Comparison of ENCODE assay signal across 21 mouse cellular contexts in genomic region chr6:142932144-142932543, GRCm38 (mm10). TPM values are rescaled to one million over a fixed set of nuclear protein-coding genes. Genes with fewer than 3 reads are reported as not detected.
DNase-seq lines count a peak whose midpoint lies in the region; ATAC-seq lines count a peak whose summit lies in the region.
"Had no signal": no experiment of that assay in that cellular context is flagged by ENCODE, and none has a peak within 500 bp of the region (broad histone marks: within the 10 kb centered on the region; RNA-seq: fewer than 3 reads in every experiment).

No protein-coding gene starts in this region.

- no peaks in the 10 kb centered on the region for H3K36me3 ChIP-seq in heart, embryonic 14.5 days (ENCODE audit: control insufficient read depth, insufficient read depth, low read length)
- no peaks in the 10 kb centered on the region for H3K36me3 ChIP-seq in liver, embryonic 16.5 days (ENCODE audit: control insufficient read depth, insufficient read depth)
- no peaks in the 10 kb centered on the region for H3K36me3 ChIP-seq in heart, embryonic 16.5 days (ENCODE audit: control insufficient read depth, insufficient read depth)
- H3K36me3 ChIP-seq: embryonic facial prominence, embryonic 10.5 days; hindbrain, embryonic 10.5 days; midbrain, embryonic 15.5 days; neural tube, embryonic 12.5 days had no signal

- H3K4me2 ChIP-seq in heart, embryonic 14.5 days (ENCODE audit: low read length): no peak overlapping the region
- no peak overlapping the region for H3K4me2 ChIP-seq in liver, embryonic 16.5 days (ENCODE audit: low read depth, low read length)
- no peak overlapping the region for H3K4me2 ChIP-seq in heart, embryonic 16.5 days (ENCODE audit: low read depth, low read length)
- H3K4me2 ChIP-seq: midbrain, embryonic 15.5 days; neural tube, embryonic 12.5 days had no signal

- DNase-seq in heart, postnatal 4 days: no peak
- no peak for DNase-seq in liver
- no peak for DNase-seq in frontal cortex, postnatal 36 days (ENCODE audit: low spot score in 2 of 2)
- DNase-seq: cerebellum, adult 9-11 months; forebrain, postnatal 0 days; gastrocnemius, postnatal 14 days; kidney, adult 2 months; lung, adult 18-20 months; thymus, postnatal 25 days had no signal

- ATAC-seq in heart, embryonic 14.5 days (ENCODE audit: insufficient number of reproducible peaks, insufficient read depth, low FRiP score, low read depth): peak; percentile 76
- peak; percentile 39; the same call in 1 of the 2 replicates for ATAC-seq in liver, embryonic 16.5 days (ENCODE audit: low read depth)
- peak; percentile 79 for ATAC-seq in CD4-positive, CD25-positive, alpha-beta regulatory T cell, adult 4 months
- ATAC-seq in heart, embryonic 16.5 days (replicated peaks; ENCODE audit: extremely low read depth, insufficient read depth, low FRiP score): peak; percentile 86
- ATAC-seq: forebrain, postnatal 0 days; midbrain, embryonic 15.5 days had no signal

- 0 out of 4 replicates have a peak, but pooled peaks cover 0 to 2% of the 10 kb centered on the region in 2 experiments for H3K4me1 ChIP-seq in heart, embryonic 14.5 days (ENCODE audit: control insufficient read depth in 2 of 2, insufficient read depth in 2 of 2, low read length in 2 of 2)
- H3K4me1 ChIP-seq in liver, embryonic 16.5 days (ENCODE audit: control insufficient read depth, low read depth, low read length): no peaks in the 10 kb centered on the region
- H3K4me1 ChIP-seq in heart, embryonic 16.5 days (ENCODE audit: control insufficient read depth, insufficient read depth, low read length): no peaks in the 10 kb centered on the region
- H3K4me1 ChIP-seq: embryonic facial prominence, embryonic 10.5 days; hindbrain, embryonic 10.5 days; neural tube, embryonic 12.5 days had no signal

- no peak overlapping the region for H3K9ac ChIP-seq in heart, embryonic 14.5 days (ENCODE audit: low read length)
- H3K9ac ChIP-seq in liver, embryonic 16.5 days (ENCODE audit: low read depth, low read length): no peak overlapping the region
- no peak overlapping the region for H3K9ac ChIP-seq in heart, embryonic 16.5 days (ENCODE audit: low read length)
- H3K9ac ChIP-seq: forebrain, postnatal 0 days; midbrain, embryonic 15.5 days; neural tube, embryonic 12.5 days had no signal

- H3K4me3 ChIP-seq in heart, embryonic 14.5 days (ENCODE audit: control insufficient read depth in 1 of 2, insufficient read depth in 1 of 2, low read depth in 1 of 2, low read length in 2 of 2): no peak overlapping the region
- no peak overlapping the region for H3K4me3 ChIP-seq in liver, embryonic 16.5 days (ENCODE audit: low read depth, low read length)
- H3K4me3 ChIP-seq in heart, embryonic 16.5 days (ENCODE audit: low read length): no peak overlapping the region
- H3K4me3 ChIP-seq: embryonic facial prominence, embryonic 10.5 days; erythroblast, embryonic 14.5 days; hindbrain, embryonic 10.5 days; layer of hippocampus, adult 2 months; left cerebral cortex, adult 2 months; midbrain, embryonic 15.5 days; neural tube, embryonic 12.5 days had no signal

- H3K9me3 ChIP-seq in heart, embryonic 14.5 days (ENCODE audit: control insufficient read depth, low read length): no peaks in the 10 kb centered on the region
- H3K9me3 ChIP-seq in liver, embryonic 16.5 days (replicated peaks; ENCODE audit: control insufficient read depth, low read length): no peaks in the 10 kb centered on the region
- H3K9me3 ChIP-seq in heart, embryonic 16.5 days (replicated peaks; ENCODE audit: control insufficient read depth, low read length): no peaks in the 10 kb centered on the region
- H3K9me3 ChIP-seq: embryonic facial prominence, embryonic 10.5 days; hindbrain, embryonic 10.5 days; midbrain, embryonic 15.5 days; neural tube, embryonic 12.5 days had no signal

- H3K27ac ChIP-seq in heart, embryonic 14.5 days (replicated peaks in 1 of 2; ENCODE audit: control insufficient read depth in 1 of 2, insufficient read depth in 1 of 2, low read depth in 2 of 2, low read length in 2 of 2): peak overlapping the region; percentile 69 to 82
- no peak overlapping the region for H3K27ac ChIP-seq in liver, embryonic 16.5 days (ENCODE audit: low read length)
- H3K27ac ChIP-seq in heart, embryonic 16.5 days (ENCODE audit: low read length): peak overlapping the region; percentile 61
- H3K27ac ChIP-seq: embryonic facial prominence, embryonic 10.5 days; hindbrain, embryonic 10.5 days; layer of hippocampus, adult 2 months; left cerebral cortex, adult 2 months; neural tube, embryonic 12.5 days had no signal

- H3K27me3 ChIP-seq in heart, embryonic 14.5 days (ENCODE audit: control insufficient read depth, insufficient read depth, low read length): no peaks in the 10 kb centered on the region
- H3K27me3 ChIP-seq in liver, embryonic 16.5 days (ENCODE audit: control insufficient read depth, insufficient read depth, low read depth, low read length): no peaks in the 10 kb centered on the region
- no peaks in the 10 kb centered on the region for H3K27me3 ChIP-seq in heart, embryonic 16.5 days (ENCODE audit: control insufficient read depth, insufficient read depth, low read length)
- H3K27me3 ChIP-seq: CH12.LX; midbrain, embryonic 15.5 days; neural tube, embryonic 12.5 days had no signal

- 40% methylated on average over 9 of the region's 9 CpGs for WGBS in heart, embryonic 14.5 days
- 23% methylated on average over 9 of the region's 9 CpGs for WGBS in liver, embryonic 16.5 days (ENCODE audit: insufficient replicate concordance)
- WGBS in heart, embryonic 16.5 days: 48% methylated on average over 9 of the region's 9 CpGs

RNA-seq across cellular contexts. Expression of gene St8sia1, which starts 32.1 kb away (rescaled TPM):
- 0.82 and 1.1 TPM in 2 replicates for polyA plus RNA-seq in heart, embryonic 14.5 days (2014; fragmentation: Nextera tagmentation; extraction: Ambion mirVana)
- 1 to 10 TPM; 1.5 to 2.0 TPM for total RNA-seq in heart, postnatal 4 days (2021)
- polyA plus RNA-seq in liver, embryonic 16.5 days (2015; fragmentation: Nextera tagmentation; extraction: Ambion mirVana): 0.05 and 0.21 TPM in 2 replicates
- polyA plus RNA-seq in CD4-positive, CD25-positive, alpha-beta regulatory T cell, adult 4 months (2017; shearing (Covaris generic)): 10 to 100 TPM; 11.2 to 12.4 TPM
- 0.99 and 2.0 TPM in 2 replicates for polyA plus RNA-seq in heart, embryonic 16.5 days (2015; fragmentation: Nextera tagmentation; extraction: Ambion mirVana)
- polyA plus RNA-seq: erythroblast, embryonic 14.5 days had no signal
